Mouse (Mus musculus) natural killer cell, adult 2 months (primary cell): ENCODE results near the gene Atp10b.

Source experiments
- DNase-seq, 2 experiments: peaks; one replicate each; pipeline ENCODE4 v3.0.0; 2022; ENCODE audit warnings: low spot score in 2 of 2

Gene Atp10b

GRCm38 (mm10) chr11:43199358-43199757 lies 49.7 kb downstream of the Atp10b start:
- DNase-seq: no peak

GRCm38 (mm10) chr11:43200089-43200488 lies 50.4 kb downstream of the Atp10b start:
- DNase-seq: no peak

- no peak for DNase-seq
Measured at GRCm38 (mm10) chr11:43203580-43203979, 53.9 kb downstream of the Atp10b start.

- DNase-seq: no peak
Measured at GRCm38 (mm10) chr11:43213134-43213533, 63.5 kb downstream of the Atp10b start.

GRCm38 (mm10) chr11:43213740-43214139 lies 64.1 kb downstream of the Atp10b start:
- DNase-seq: no peak

GRCm38 (mm10) chr11:43217021-43217420 lies 67.3 kb downstream of the Atp10b start:
- no peak for DNase-seq

GRCm38 (mm10) chr11:43230231-43230630 lies 80.6 kb downstream of the Atp10b start:
- DNase-seq: no peak

- no peak for DNase-seq
Measured at GRCm38 (mm10) chr11:43232073-43232472, 82.4 kb downstream of the Atp10b start.

- DNase-seq: no peak
Measured at GRCm38 (mm10) chr11:43236360-43237039, 86.8 kb downstream of the Atp10b start.

- no peak for DNase-seq
Measured at GRCm38 (mm10) chr11:43239804-43240203, 90.1 kb downstream of the Atp10b start.

- no peak for DNase-seq
Measured at GRCm38 (mm10) chr11:43253034-43253433, 103.4 kb downstream of the Atp10b start.

GRCm38 (mm10) chr11:43255262-43255661 lies 105.6 kb downstream of the Atp10b start:
- DNase-seq: no peak

- no peak for DNase-seq
Measured at GRCm38 (mm10) chr11:43257291-43257690, 107.6 kb downstream of the Atp10b start.

GRCm38 (mm10) chr11:43257781-43258180 lies 108.1 kb downstream of the Atp10b start:
- no peak for DNase-seq

GRCm38 (mm10) chr11:43263548-43264218 lies 114.0 kb downstream of the Atp10b start:
- DNase-seq: no peak

- no peak for DNase-seq
Measured at GRCm38 (mm10) chr11:43267505-43267904, 117.8 kb downstream of the Atp10b start.

- DNase-seq: no peak
Measured at GRCm38 (mm10) chr11:43269503-43270255, 120.0 kb downstream of the Atp10b start.

GRCm38 (mm10) chr11:43270256-43270806 lies 120.7 kb downstream of the Atp10b start:
- DNase-seq: no peak

GRCm38 (mm10) chr11:43273896-43274295 lies 124.2 kb downstream of the Atp10b start:
- no peak for DNase-seq

- DNase-seq: peak in 1 of 2 experiments; percentile 3
Measured at GRCm38 (mm10) chr11:43297584-43297983, 147.9 kb downstream of the Atp10b start.

- no peak for DNase-seq
Measured at GRCm38 (mm10) chr11:43311000-43311399, 161.3 kb downstream of the Atp10b start.
